Comparison of ENCODE assay signal across 19 mouse cellular contexts in the genomic region with DNA sequence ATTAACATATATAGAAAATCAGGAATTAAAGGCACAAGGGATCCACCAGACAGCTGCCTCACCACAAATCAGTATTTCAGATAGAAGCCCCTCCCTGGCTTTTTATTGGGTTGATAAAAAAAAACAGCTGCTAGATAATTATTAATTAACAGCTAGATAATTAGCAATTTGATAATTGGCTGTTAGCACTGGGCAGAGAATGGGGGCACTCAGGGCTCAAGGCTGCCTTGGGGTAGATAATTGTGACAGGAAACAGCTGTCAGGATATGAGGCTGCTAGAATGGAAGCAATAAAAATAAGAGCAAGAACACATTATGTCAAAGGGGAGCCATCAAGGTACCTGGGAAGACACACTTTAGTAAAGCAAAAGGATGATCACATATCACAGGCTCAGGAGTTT. TPM values are rescaled to one million over a fixed set of nuclear protein-coding genes. Genes with fewer than 3 reads are reported as not detected.
"Had no signal": no experiment of that assay in that cellular context is flagged by ENCODE, and none has a peak within 500 bp of the region (broad histone marks: within the 10 kb centered on the region; RNA-seq: fewer than 3 reads in every experiment).

No protein-coding gene starts in this region.

- H3K4me2 ChIP-seq: limb, embryonic 13.5 days; liver, embryonic 15.5 days; lung, embryonic 14.5 days; midbrain, embryonic 12.5 days; neural tube, embryonic 13.5 days had no signal

- H3K27me3 ChIP-seq: limb, embryonic 13.5 days; liver, embryonic 15.5 days; midbrain, embryonic 12.5 days; neural tube, embryonic 13.5 days had no signal

- DNase-seq: kidney, postnatal 4 days; left cerebral cortex, postnatal 4 days; lung, embryonic 14.5 days; lung, postnatal 10 days; right cerebral cortex, adult 18-20 months; right cerebral cortex, postnatal 25 days; thymus, postnatal 4 days had no signal

- ATAC-seq: midbrain, embryonic 16.5 days had no signal

- H3K4me3 ChIP-seq: layer of hippocampus, adult 2 months; limb, embryonic 13.5 days; liver, embryonic 15.5 days; midbrain, embryonic 12.5 days; neural tube, embryonic 13.5 days had no signal

- H3K9me3 ChIP-seq: limb, embryonic 13.5 days; liver, embryonic 15.5 days; midbrain, embryonic 12.5 days; neural tube, embryonic 13.5 days had no signal

- H3K36me3 ChIP-seq: limb, embryonic 13.5 days; liver, embryonic 15.5 days; midbrain, embryonic 12.5 days; neural tube, embryonic 13.5 days had no signal

- H3K9ac ChIP-seq: limb, embryonic 13.5 days; liver, embryonic 15.5 days; lung, embryonic 14.5 days; midbrain, embryonic 12.5 days; neural tube, embryonic 13.5 days had no signal

- H3K27ac ChIP-seq: kidney, postnatal 0 days; layer of hippocampus, adult 2 months; limb, embryonic 13.5 days; liver, embryonic 15.5 days; macrophage; midbrain, embryonic 12.5 days; neural tube, embryonic 13.5 days; stomach, postnatal 0 days had no signal

RNA-seq across cellular contexts. Expression of a gene that starts 31.3 kb away (rescaled TPM):
- total RNA-seq: megakaryocyte-erythroid progenitor cell, adult 5-6 weeks had no signal

RNA-seq across cellular contexts. Expression of a gene that starts 50.2 kb away (rescaled TPM):
- total RNA-seq: layer of hippocampus, adult 2 months; layer of hippocampus, postnatal 10 days; left cerebral cortex, postnatal 4 days; liver, adult 2 months; megakaryocyte-erythroid progenitor cell, adult 5-6 weeks had no signal
- polyA plus RNA-seq: kidney, postnatal 0 days; limb, embryonic 13.5 days; lung, embryonic 14.5 days; midbrain, embryonic 12.5 days; midbrain, embryonic 16.5 days; neural tube, embryonic 13.5 days had no signal
